In genomic region chr2:74746298-74746921, GRCm38 (mm10) we compare ENCODE assay signal across 11 mouse cellular contexts. TPM values are rescaled to one million over a fixed set of nuclear protein-coding genes. Genes with fewer than 3 reads are reported as not detected.
A peak's percentile ranks its signal among the peaks of the same experiment; 100 is the strongest.
DNase-seq lines count a peak whose midpoint lies in the region; ATAC-seq and TF ChIP-seq lines count a peak whose summit lies in the region.
"Had no signal": no experiment of that assay in that cellular context is flagged by ENCODE, and none has a peak within 500 bp of the region (broad histone marks: within the 10 kb centered on the region; RNA-seq: fewer than 3 reads in every experiment).

No protein-coding gene starts in this region.

- no peak for TF ChIP-seq CTCF in forebrain, postnatal 0 days (IDR thresholded peaks at IDR 0.05; ENCODE audit: low read depth)

- peaks cover 96% of the 10 kb centered on the region for H3K27me3 ChIP-seq in forebrain, embryonic 11.5 days (ENCODE audit: control insufficient read depth, insufficient read depth, low read length)
- peaks cover 95% of the 10 kb centered on the region for H3K27me3 ChIP-seq in forebrain, postnatal 0 days (ENCODE audit: insufficient read depth, low read length)
- H3K27me3 ChIP-seq in lung, embryonic 15.5 days: peaks cover 100% of the 10 kb centered on the region
- peaks cover 87% of the 10 kb centered on the region for H3K27me3 ChIP-seq in intestine, embryonic 14.5 days (replicated peaks; ENCODE audit: control insufficient read depth, insufficient read depth, low read length)
- peaks cover 84% of the 10 kb centered on the region for H3K27me3 ChIP-seq in stomach, embryonic 14.5 days (ENCODE audit: control insufficient read depth, insufficient read depth, low read length)

- H3K36me3 ChIP-seq in forebrain, embryonic 11.5 days (ENCODE audit: control insufficient read depth, insufficient read depth, low read length): no peaks in the 10 kb centered on the region
- no peaks in the 10 kb centered on the region for H3K36me3 ChIP-seq in forebrain, postnatal 0 days (ENCODE audit: insufficient read depth)
- H3K36me3 ChIP-seq in lung, embryonic 15.5 days: no peaks in the 10 kb centered on the region
- no peaks in the 10 kb centered on the region for H3K36me3 ChIP-seq in intestine, embryonic 14.5 days (ENCODE audit: control insufficient read depth, insufficient read depth, low read length)
- no peaks in the 10 kb centered on the region for H3K36me3 ChIP-seq in stomach, embryonic 14.5 days (ENCODE audit: control insufficient read depth, insufficient read depth, low read length)

- H3K27ac ChIP-seq in forebrain, embryonic 11.5 days (ENCODE audit: low read depth, low read length): no peak overlapping the region
- H3K27ac ChIP-seq in forebrain, postnatal 0 days (ENCODE audit: low read depth, low read length): no peak overlapping the region
- H3K27ac ChIP-seq in lung, embryonic 15.5 days: no peak overlapping the region
- peak overlapping the region; percentile 51; the same call in 1 of the 2 replicates for H3K27ac ChIP-seq in intestine, embryonic 14.5 days (ENCODE audit: low read depth)
- H3K27ac ChIP-seq in stomach, embryonic 14.5 days (ENCODE audit: low read length): no peak overlapping the region; the same call in 1 of the 2 replicates

- H3K4me1 ChIP-seq in forebrain, embryonic 11.5 days (replicated peaks; ENCODE audit: control insufficient read depth, insufficient read depth, low read length): peaks cover 8% of the 10 kb centered on the region
- H3K4me1 ChIP-seq in forebrain, postnatal 0 days (ENCODE audit: insufficient read depth): no peaks in the 10 kb centered on the region
- peaks cover 12% of the 10 kb centered on the region; the same call in 1 of the 2 replicates for H3K4me1 ChIP-seq in lung, embryonic 15.5 days
- H3K4me1 ChIP-seq in intestine, embryonic 14.5 days (replicated peaks; ENCODE audit: control insufficient read depth, insufficient read depth, low read length): no peaks in the 10 kb centered on the region
- no peaks in the 10 kb centered on the region for H3K4me1 ChIP-seq in stomach, embryonic 14.5 days (ENCODE audit: control insufficient read depth, insufficient read depth, low read length)

- no peak overlapping the region for H3K4me2 ChIP-seq in forebrain, embryonic 11.5 days (ENCODE audit: low read depth, low read length, severe bottlenecking)
- H3K4me2 ChIP-seq in forebrain, postnatal 0 days (ENCODE audit: low read depth): no peak overlapping the region
- 0 out of 2 replicates have a peak overlapping the region, but pooled peaks have one; percentile 1 for H3K4me2 ChIP-seq in lung, embryonic 15.5 days
- peak overlapping the region; percentile 30 for H3K4me2 ChIP-seq in intestine, embryonic 14.5 days (ENCODE audit: low read length)
- peak overlapping the region; percentile 23 for H3K4me2 ChIP-seq in stomach, embryonic 14.5 days (replicated peaks; ENCODE audit: low read depth, low read length)

- no peaks in the 10 kb centered on the region for H3K9me3 ChIP-seq in forebrain, embryonic 11.5 days (ENCODE audit: control insufficient read depth, low read length)
- no peaks in the 10 kb centered on the region for H3K9me3 ChIP-seq in forebrain, postnatal 0 days (ENCODE audit: low read length)
- H3K9me3 ChIP-seq in lung, embryonic 15.5 days: no peaks in the 10 kb centered on the region
- H3K9me3 ChIP-seq in intestine, embryonic 14.5 days (ENCODE audit: control insufficient read depth, low read length): no peaks in the 10 kb centered on the region
- no peaks in the 10 kb centered on the region for H3K9me3 ChIP-seq in stomach, embryonic 14.5 days (ENCODE audit: control insufficient read depth, low read depth, low read length)

- H3K9ac ChIP-seq in forebrain, embryonic 11.5 days (ENCODE audit: low read length): no peak overlapping the region
- H3K9ac ChIP-seq in forebrain, postnatal 0 days: no peak overlapping the region
- H3K9ac ChIP-seq in lung, embryonic 15.5 days: no peak overlapping the region
- peak overlapping the region; percentile 36 for H3K9ac ChIP-seq in intestine, embryonic 14.5 days (ENCODE audit: low read length)
- H3K9ac ChIP-seq in stomach, embryonic 14.5 days (replicated peaks; ENCODE audit: low read depth, low read length): peak overlapping the region; percentile 18; the same call in 1 of the 2 replicates

- peak; percentile 63 for DNase-seq in forebrain, embryonic 11.5 days (ENCODE audit: low spot score)
- DNase-seq in forebrain, postnatal 0 days: no peak
- no peak for DNase-seq in lung, postnatal 10 days
- peak; percentile 69 for DNase-seq in intestine, embryonic 14.5 days (ENCODE audit: low spot score)
- DNase-seq in gastrocnemius, adult 8-10 months (ENCODE audit: low spot score in 2 of 2): no peak
- no peak for DNase-seq in spleen, postnatal 14 days (ENCODE audit: low spot score in 2 of 2)
- DNase-seq: cerebellum, adult 9-11 months; left cerebral cortex, postnatal 4 days had no signal

- under 1% methylated on average over 49 of the region's 58 CpGs for WGBS in forebrain, embryonic 11.5 days
- WGBS in forebrain, postnatal 0 days: under 1% methylated on average over 58 of the region's 58 CpGs
- 2% methylated on average over 58 of the region's 58 CpGs for WGBS in lung, embryonic 15.5 days
- 16% methylated on average over 58 of the region's 58 CpGs for whole genome bisulfite sequencing in intestine, embryonic 14.5 days
- WGBS in stomach, embryonic 14.5 days: 3% methylated on average over 58 of the region's 58 CpGs

- H3K4me3 ChIP-seq in forebrain, embryonic 11.5 days (ENCODE audit: low read depth, low read length): no peak overlapping the region
- no peak overlapping the region for H3K4me3 ChIP-seq in forebrain, postnatal 0 days (ENCODE audit: low read depth, low read length)
- no peak overlapping the region; the same call in 1 of the 2 replicates for H3K4me3 ChIP-seq in lung, embryonic 15.5 days
- H3K4me3 ChIP-seq in intestine, embryonic 14.5 days (ENCODE audit: low read depth, low read length): peak overlapping the region; percentile 32
- peak overlapping the region; percentile 19 for H3K4me3 ChIP-seq in stomach, embryonic 14.5 days (ENCODE audit: low read depth, low read length)

- ATAC-seq in forebrain, embryonic 11.5 days (replicated peaks; ENCODE audit: low FRiP score): 0 out of 2 replicates have a peak, but pooled peaks have one; percentile 23
- ATAC-seq in forebrain, postnatal 0 days: no peak
- ATAC-seq in lung, embryonic 15.5 days (ENCODE audit: borderline replicate concordance, extremely low read depth, low FRiP score, low TSS enrichment): no peak
- ATAC-seq in intestine, embryonic 14.5 days (replicated peaks; ENCODE audit: low FRiP score, low TSS enrichment, low read depth): no peak
- no peak for ATAC-seq in stomach, embryonic 14.5 days (ENCODE audit: insufficient number of reproducible peaks, insufficient read depth, low FRiP score, low read depth)

RNA-seq across cellular contexts. Expression of gene Hoxd1, which starts 16.4 kb away (rescaled TPM):
- not detected in 2 replicates for polyA plus RNA-seq in forebrain, embryonic 11.5 days (2014; fragmentation: Nextera tagmentation; extraction: Ambion mirVana)
- not detected in 2 replicates for total RNA-seq in forebrain, postnatal 0 days (2014; rRNA removed)
- not detected in 2 replicates for polyA plus RNA-seq in forebrain, postnatal 0 days (2015; fragmentation: Nextera tagmentation; extraction: Ambion mirVana)
- not detected in 2 replicates for polyA plus RNA-seq in lung, embryonic 15.5 days (2015; fragmentation: Nextera tagmentation; extraction: Ambion mirVana)
- polyA plus RNA-seq in intestine, embryonic 14.5 days (2014; fragmentation: Nextera tagmentation; extraction: Ambion mirVana): 0.62 TPM in 1 of 2 replicates, not detected in the other
- 0.13 TPM in 1 of 2 replicates, not detected in the other for polyA plus RNA-seq in stomach, embryonic 14.5 days (2014; fragmentation: Nextera tagmentation; extraction: Ambion mirVana)
- total RNA-seq in gastrocnemius, adult 8-10 months (2022): not detected
- total RNA-seq: hematopoietic stem cell, adult 5-6 weeks; left cerebral cortex, postnatal 4 days had no signal

RNA-seq across cellular contexts. Expression of gene Gm28230, which starts 19.9 kb away (rescaled TPM):
- polyA plus RNA-seq in forebrain, embryonic 11.5 days (2014; fragmentation: Nextera tagmentation; extraction: Ambion mirVana): not detected in 2 replicates
- not detected in 2 replicates for total RNA-seq in forebrain, postnatal 0 days (2014; rRNA removed)
- polyA plus RNA-seq in forebrain, postnatal 0 days (2015; fragmentation: Nextera tagmentation; extraction: Ambion mirVana): not detected in 2 replicates
- 0.05 TPM in 1 of 2 replicates, not detected in the other for polyA plus RNA-seq in lung, embryonic 15.5 days (2015; fragmentation: Nextera tagmentation; extraction: Ambion mirVana)
- polyA plus RNA-seq in intestine, embryonic 14.5 days (2014; fragmentation: Nextera tagmentation; extraction: Ambion mirVana): 0.38 and 0.66 TPM in 2 replicates
- polyA plus RNA-seq in stomach, embryonic 14.5 days (2014; fragmentation: Nextera tagmentation; extraction: Ambion mirVana): 0.10 TPM in 1 of 2 replicates, not detected in the other
- under 1 TPM in 1 of 4 experiments, not detected in 3; 0.31 TPM for total RNA-seq in gastrocnemius, adult 8-10 months (2022)
- total RNA-seq: hematopoietic stem cell, adult 5-6 weeks; left cerebral cortex, postnatal 4 days had no signal

RNA-seq across cellular contexts. Expression of gene Hoxd4, which starts 34.7 kb away (rescaled TPM):
- polyA plus RNA-seq in forebrain, embryonic 11.5 days (2014; fragmentation: Nextera tagmentation; extraction: Ambion mirVana): not detected in 2 replicates
- total RNA-seq in forebrain, postnatal 0 days (2014; rRNA removed): not detected in 2 replicates
- polyA plus RNA-seq in forebrain, postnatal 0 days (2015; fragmentation: Nextera tagmentation; extraction: Ambion mirVana): not detected in 2 replicates
- 0.19 TPM in 1 of 2 replicates, not detected in the other for polyA plus RNA-seq in lung, embryonic 15.5 days (2015; fragmentation: Nextera tagmentation; extraction: Ambion mirVana)
- 1.6 and 2.9 TPM in 2 replicates for polyA plus RNA-seq in intestine, embryonic 14.5 days (2014; fragmentation: Nextera tagmentation; extraction: Ambion mirVana)
- polyA plus RNA-seq in stomach, embryonic 14.5 days (2014; fragmentation: Nextera tagmentation; extraction: Ambion mirVana): 0.81 and 0.87 TPM in 2 replicates
- 1 to 10 TPM; 1.1 to 1.9 (median 1.5) TPM for total RNA-seq in gastrocnemius, adult 8-10 months (2022)
- total RNA-seq: hematopoietic stem cell, adult 5-6 weeks; left cerebral cortex, postnatal 4 days had no signal

RNA-seq across cellular contexts. Expression of gene Hoxd3, which starts 34.7 kb away (rescaled TPM):
- polyA plus RNA-seq in forebrain, embryonic 11.5 days (2014; fragmentation: Nextera tagmentation; extraction: Ambion mirVana): 0.08 and 0.19 TPM in 2 replicates
- not detected in 2 replicates for total RNA-seq in forebrain, postnatal 0 days (2014; rRNA removed)
- not detected in 2 replicates for polyA plus RNA-seq in forebrain, postnatal 0 days (2015; fragmentation: Nextera tagmentation; extraction: Ambion mirVana)
- 0.16 and 0.67 TPM in 2 replicates for polyA plus RNA-seq in lung, embryonic 15.5 days (2015; fragmentation: Nextera tagmentation; extraction: Ambion mirVana)
- 27.6 and 27.8 TPM in 2 replicates for polyA plus RNA-seq in intestine, embryonic 14.5 days (2014; fragmentation: Nextera tagmentation; extraction: Ambion mirVana)
- polyA plus RNA-seq in stomach, embryonic 14.5 days (2014; fragmentation: Nextera tagmentation; extraction: Ambion mirVana): 14.5 and 16.2 TPM in 2 replicates
- total RNA-seq in gastrocnemius, adult 8-10 months (2022): under 1 TPM in 2 of 4 experiments, not detected in 2; 0.17 to 0.29 TPM
- total RNA-seq: hematopoietic stem cell, adult 5-6 weeks; left cerebral cortex, postnatal 4 days had no signal

RNA-seq across cellular contexts. Expression of gene Hoxd8, which starts 42.0 kb away (rescaled TPM):
- polyA plus RNA-seq in forebrain, embryonic 11.5 days (2014; fragmentation: Nextera tagmentation; extraction: Ambion mirVana): not detected in 2 replicates
- 0.10 TPM in 1 of 2 replicates, not detected in the other for total RNA-seq in forebrain, postnatal 0 days (2014; rRNA removed)
- 0.22 TPM in 1 of 2 replicates, not detected in the other for polyA plus RNA-seq in forebrain, postnatal 0 days (2015; fragmentation: Nextera tagmentation; extraction: Ambion mirVana)
- 0.39 and 0.50 TPM in 2 replicates for polyA plus RNA-seq in lung, embryonic 15.5 days (2015; fragmentation: Nextera tagmentation; extraction: Ambion mirVana)
- polyA plus RNA-seq in intestine, embryonic 14.5 days (2014; fragmentation: Nextera tagmentation; extraction: Ambion mirVana): 6.1 and 8.4 TPM in 2 replicates
- 2.6 and 2.9 TPM in 2 replicates for polyA plus RNA-seq in stomach, embryonic 14.5 days (2014; fragmentation: Nextera tagmentation; extraction: Ambion mirVana)
- total RNA-seq in gastrocnemius, adult 8-10 months (2022): 10 to 100 TPM; 46.8 to 53.5 (median 51.3) TPM
- total RNA-seq: hematopoietic stem cell, adult 5-6 weeks had no signal

Comparison
In these comparisons a context has a peak if more than half of its experiments do, and no peak if none do; other contexts are left out.
1. DNase-seq: peak in forebrain, embryonic 11.5 days (single experiment) and intestine, embryonic 14.5 days (single experiment); none in forebrain, postnatal 0 days (single experiment), lung, postnatal 10 days (single experiment), gastrocnemius, adult 8-10 months (0 of 2) and spleen, postnatal 14 days (0 of 2).
2. H3K4me2 ChIP-seq: peak in lung, embryonic 15.5 days (single experiment), intestine, embryonic 14.5 days (single experiment) and stomach, embryonic 14.5 days (single experiment); none in forebrain, embryonic 11.5 days (single experiment) and forebrain, postnatal 0 days (single experiment).
3. H3K4me3 ChIP-seq: peak in intestine, embryonic 14.5 days (single experiment) and stomach, embryonic 14.5 days (single experiment); none in forebrain, embryonic 11.5 days (single experiment), forebrain, postnatal 0 days (single experiment) and lung, embryonic 15.5 days (single experiment).
4. H3K9ac ChIP-seq: peak in intestine, embryonic 14.5 days (single experiment) and stomach, embryonic 14.5 days (single experiment); none in forebrain, embryonic 11.5 days (single experiment), forebrain, postnatal 0 days (single experiment) and lung, embryonic 15.5 days (single experiment).